Mouse (Mus musculus) gastrocnemius, postnatal 25 days (tissue): ENCODE measurements around the gene Tmem179. TPM values are rescaled to one million over a fixed set of nuclear protein-coding genes. Genes with fewer than 3 reads are reported as not detected.

ENCODE experiments used
- DNase-seq: peaks from one replicate; pipeline ENCODE4 v3.0.0; 2022
- long read RNA-seq, 2 experiments: library from polyadenylated mRNA; stranded (forward); transcript quantifications; one replicate each; pipeline ENCODE4 v2.0.0; 2021
- total RNA-seq, 2 experiments: library from RNA; stranded (reverse); gene quantifications; 1 replicate in 1 of 2; 2 replicates in 1 of 2; pipeline ENCODE4 v1.2.3; 2021

Gene Tmem179
- total RNA-seq = under 1 TPM in 1 of 2 experiments, not detected in 1; 0.18 TPM
- long read RNA-seq, experiment 1 = 0 reads
- long read RNA-seq, experiment 2 = 0 reads

GRCm38 (mm10) chr12:112516697-112517337 lies at the start of gene Tmem179:
Gene Tmem179 (minus strand): TSS chr12:112516747.
- no peak for DNase-seq

GRCm38 (mm10) chr12:112563011-112563410 lies 46.5 kb upstream of the Tmem179 start:
- DNase-seq = no peak

- no peak for DNase-seq
These were observed 45.9 kb upstream of the Tmem179 start for GRCm38 (mm10) chr12:112562462-112562861.

GRCm38 (mm10) chr12:112561163-112561562 lies 44.6 kb upstream of the Tmem179 start:
- no peak for DNase-seq

GRCm38 (mm10) chr12:112560176-112560797 lies 43.7 kb upstream of the Tmem179 start:
- DNase-seq = no peak

GRCm38 (mm10) chr12:112559671-112560070 lies 43.1 kb upstream of the Tmem179 start:
- DNase-seq = no peak

- peak; percentile 39 for DNase-seq
These were observed 42.7 kb upstream of the Tmem179 start for GRCm38 (mm10) chr12:112559231-112559630.

- no peak for DNase-seq
These were observed 40.7 kb upstream of the Tmem179 start for GRCm38 (mm10) chr12:112557219-112557618.

- DNase-seq = no peak
These were observed 40.0 kb upstream of the Tmem179 start for GRCm38 (mm10) chr12:112556531-112557060.

GRCm38 (mm10) chr12:112554900-112555299 lies 38.4 kb upstream of the Tmem179 start:
- DNase-seq = no peak

GRCm38 (mm10) chr12:112552520-112552919 lies 36.0 kb upstream of the Tmem179 start:
- DNase-seq = no peak

GRCm38 (mm10) chr12:112551861-112552375 lies 35.4 kb upstream of the Tmem179 start:
- peak; percentile 74 for DNase-seq

GRCm38 (mm10) chr12:112549287-112549686 lies 32.7 kb upstream of the Tmem179 start:
- DNase-seq = no peak

GRCm38 (mm10) chr12:112546110-112546509 lies 29.6 kb upstream of the Tmem179 start:
- no peak for DNase-seq

- DNase-seq = peak; percentile 37
These were observed 28.6 kb upstream of the Tmem179 start for GRCm38 (mm10) chr12:112544946-112545701.

GRCm38 (mm10) chr12:112543941-112544340 lies 27.4 kb upstream of the Tmem179 start:
- DNase-seq = no peak

GRCm38 (mm10) chr12:112542920-112543300 lies 26.4 kb upstream of the Tmem179 start:
- DNase-seq = peak; percentile 62

- DNase-seq = no peak
These were observed 25.8 kb upstream of the Tmem179 start for GRCm38 (mm10) chr12:112542257-112542919.

- no peak for DNase-seq
These were observed 25.0 kb upstream of the Tmem179 start for GRCm38 (mm10) chr12:112541483-112542091.

- DNase-seq = no peak
These were observed 23.8 kb upstream of the Tmem179 start for GRCm38 (mm10) chr12:112540321-112540720.

- DNase-seq = no peak
These were observed 23.0 kb upstream of the Tmem179 start for GRCm38 (mm10) chr12:112539466-112539965.
